ENCODE assay signal across 24 mouse cellular contexts in the genomic region with DNA sequence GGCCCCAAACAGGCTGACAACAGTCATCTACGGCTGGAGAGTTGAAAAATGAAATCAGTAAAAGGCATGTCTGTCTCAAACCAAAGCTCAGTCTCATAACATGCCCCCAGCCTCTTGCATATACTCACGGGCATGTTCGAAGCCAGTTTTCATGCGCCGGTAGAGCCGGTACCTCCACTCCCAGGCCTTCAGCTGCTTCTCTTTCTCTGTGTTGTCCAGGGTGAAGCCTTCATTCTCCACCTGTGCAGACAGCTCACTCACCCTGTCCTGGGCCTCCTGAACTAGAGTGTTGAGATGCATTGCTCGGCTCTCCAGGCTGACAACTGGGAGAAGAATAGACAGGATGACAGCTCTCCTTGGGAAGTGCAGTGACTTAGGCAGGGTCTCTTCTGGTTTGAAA.
"Had no signal": no experiment of that assay in that cellular context is flagged by ENCODE, and none has a peak within 500 bp of the region (broad histone marks: within the 10 kb centered on the region; RNA-seq: fewer than 3 reads in every experiment).

No protein-coding gene starts in this region.

- H3K4me1 ChIP-seq: heart, embryonic 15.5 days; liver, embryonic 12.5 days had no signal

- H3K27ac ChIP-seq: heart, embryonic 13.5 days; heart, embryonic 15.5 days; hindbrain, embryonic 13.5 days; hindbrain, embryonic 15.5 days; hindbrain, postnatal 0 days; kidney, embryonic 15.5 days; kidney, postnatal 0 days; liver, embryonic 12.5 days had no signal

- H3K9me3 ChIP-seq: heart, embryonic 13.5 days; heart, embryonic 15.5 days; hindbrain, embryonic 13.5 days; hindbrain, embryonic 15.5 days; kidney, embryonic 15.5 days; liver, embryonic 12.5 days had no signal

- H3K4me3 ChIP-seq: heart, embryonic 13.5 days; heart, embryonic 15.5 days; hindbrain, embryonic 13.5 days; hindbrain, embryonic 15.5 days; kidney, embryonic 15.5 days; liver, embryonic 12.5 days had no signal

- ATAC-seq: forebrain, postnatal 0 days; hindbrain, postnatal 0 days; intestine, embryonic 16.5 days; liver, embryonic 12.5 days had no signal

- H3K9ac ChIP-seq: forebrain, postnatal 0 days; heart, embryonic 13.5 days; heart, embryonic 15.5 days; hindbrain, embryonic 13.5 days; hindbrain, embryonic 15.5 days; kidney, embryonic 15.5 days; liver, embryonic 12.5 days had no signal

- H3K4me2 ChIP-seq: heart, embryonic 11.5 days; heart, embryonic 13.5 days; heart, embryonic 15.5 days; hindbrain, embryonic 13.5 days; hindbrain, embryonic 15.5 days; kidney, embryonic 15.5 days; liver, embryonic 12.5 days had no signal

- H3K36me3 ChIP-seq: heart, embryonic 13.5 days; heart, embryonic 15.5 days; hindbrain, embryonic 13.5 days; hindbrain, embryonic 15.5 days; kidney, embryonic 15.5 days; liver, embryonic 12.5 days had no signal

- H3K27me3 ChIP-seq: heart, embryonic 13.5 days; heart, embryonic 15.5 days; hindbrain, embryonic 15.5 days; liver, embryonic 12.5 days had no signal

- DNase-seq: forebrain, postnatal 0 days; gastrocnemius, postnatal 14 days; gastrocnemius, postnatal 36 days; heart, adult 18-20 months; heart, postnatal 14 days; heart, postnatal 36 days; kidney, adult 11 months; kidney, adult 2 months; kidney, adult 9 months; kidney, postnatal 14 days; kidney, postnatal 36 days; layer of hippocampus, adult 9-11 months; layer of hippocampus, postnatal 36 days; left cerebral cortex, postnatal 4 days had no signal
